Mouse (Mus musculus) liver, embryonic 14.5 days (tissue): ENCODE measurements around the gene Hist2h2ab.

Source experiments
- CTCF ChIP-seq: IDR thresholded peaks from 2 replicates; pipeline ENCODE4 v1.5.1; 2016; ENCODE audit warnings: antibody characterized with exemption, low read depth, control low read depth
- EP300 ChIP-seq: IDR thresholded peaks from 2 replicates; pipeline ENCODE4 v1.6.1; 2016; ENCODE audit warnings: antibody characterized with exemption, low read depth

DNA sequence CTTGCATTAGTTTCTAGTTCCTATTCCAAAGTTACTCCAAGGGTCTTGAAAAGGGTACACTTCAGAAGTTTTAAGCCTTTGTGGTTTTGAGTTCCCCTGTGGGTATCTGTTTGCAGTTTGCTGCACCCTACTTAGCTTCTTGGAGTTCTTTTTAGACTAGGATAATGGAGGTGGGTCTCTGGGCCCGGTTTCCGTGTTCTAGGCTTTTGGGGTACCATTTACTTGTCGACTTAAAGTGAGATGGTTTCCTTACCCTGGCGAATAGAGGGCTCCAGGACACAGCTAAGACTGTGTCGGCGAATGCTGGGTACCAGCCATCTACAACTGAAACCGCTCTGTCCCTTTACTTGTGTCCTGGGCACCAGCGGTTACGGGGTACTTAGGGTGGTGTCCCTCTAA is 2.0 kb downstream of the Hist2h2ab start:
- no peak for TF ChIP-seq CTCF
- 0 out of 2 replicates have a peak, but pooled peaks have one; percentile 10 for TF ChIP-seq EP300
